Mouse (Mus musculus): ENCODE results near the gene Btc. TPM values are rescaled to one million over a fixed set of nuclear protein-coding genes. Genes with fewer than 3 reads are reported as not detected.

The Btc gene
- polyA plus RNA-seq, 1 experiment from 2014 or later, result 1.8 TPM

- Histone ChIP-seq H3K27me3 (ENCODE audit: insufficient read depth, low read length) (no peaks in the 10 kb centered on the region), H3K9ac (no peak overlapping the region), H3K9me3 (ENCODE audit: low read depth, low read length) (no peaks in the 10 kb centered on the region), H3K4me1 (ENCODE audit: insufficient read depth) (no peaks in the 10 kb centered on the region), H3K27ac (ENCODE audit: low read depth) (no peak overlapping the region), H3K4me2 (no peak overlapping the region), H3K4me3 (ENCODE audit: low read depth, low read length) (no peak overlapping the region), H3K36me3 (ENCODE audit: insufficient read depth) (no peaks in the 10 kb centered on the region)
- no peak for TF ChIP-seq CTCF (IDR thresholded peaks at IDR 0.05; ENCODE audit: low read depth)
- ATAC-seq (ENCODE audit: insufficient read depth), result no peak
- no peak for DNase-seq
- WGBS, result 64% methylated on average over 5 of the region's 5 CpGs
These were observed 1.5 kb upstream of the Btc start for GRCm38 (mm10) chr5:91404263-91404662.

DNA sequence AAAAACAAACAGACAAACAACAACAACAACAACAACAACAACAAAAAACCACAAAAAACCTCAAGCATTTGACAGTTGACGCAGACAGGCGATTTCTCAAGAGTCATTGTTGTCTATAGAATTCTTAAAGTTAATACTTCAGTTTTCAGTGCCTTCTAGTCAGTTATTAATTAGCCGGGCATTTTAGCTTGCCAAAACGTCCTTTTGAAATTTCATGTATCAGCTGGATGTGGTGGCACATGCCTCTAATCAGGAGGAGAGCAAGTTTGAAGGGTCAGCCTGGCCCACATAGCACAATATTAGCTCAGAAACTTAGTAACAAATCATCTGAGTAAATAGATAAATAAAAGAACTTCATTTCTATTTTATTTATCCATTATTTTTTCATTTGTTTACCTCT, 487 bp upstream of the Btc start:
- H3K27me3 ChIP-seq (ENCODE audit: insufficient read depth, low read length), result no peaks in the 10 kb centered on the region
- H3K9ac ChIP-seq, result no peak overlapping the region
- H3K36me3 ChIP-seq (ENCODE audit: insufficient read depth), result no peaks in the 10 kb centered on the region
- no peak for TF ChIP-seq CTCF (IDR thresholded peaks at IDR 0.05; ENCODE audit: low read depth)
- H3K9me3 ChIP-seq (ENCODE audit: low read depth, low read length), result no peaks in the 10 kb centered on the region
- WGBS, result 69% methylated on average over 4 of the region's 4 CpGs
- no peak overlapping the region; the same call in 1 of the 2 replicates for H3K4me2 ChIP-seq
- H3K27ac ChIP-seq (ENCODE audit: low read depth), result no peak overlapping the region
- no peak overlapping the region for H3K4me3 ChIP-seq (ENCODE audit: low read depth, low read length)
- DNase-seq (peak; percentile 15), ATAC-seq (ENCODE audit: insufficient read depth) (no peak)
- H3K4me1 ChIP-seq (ENCODE audit: insufficient read depth), result no peaks in the 10 kb centered on the region

DNA sequence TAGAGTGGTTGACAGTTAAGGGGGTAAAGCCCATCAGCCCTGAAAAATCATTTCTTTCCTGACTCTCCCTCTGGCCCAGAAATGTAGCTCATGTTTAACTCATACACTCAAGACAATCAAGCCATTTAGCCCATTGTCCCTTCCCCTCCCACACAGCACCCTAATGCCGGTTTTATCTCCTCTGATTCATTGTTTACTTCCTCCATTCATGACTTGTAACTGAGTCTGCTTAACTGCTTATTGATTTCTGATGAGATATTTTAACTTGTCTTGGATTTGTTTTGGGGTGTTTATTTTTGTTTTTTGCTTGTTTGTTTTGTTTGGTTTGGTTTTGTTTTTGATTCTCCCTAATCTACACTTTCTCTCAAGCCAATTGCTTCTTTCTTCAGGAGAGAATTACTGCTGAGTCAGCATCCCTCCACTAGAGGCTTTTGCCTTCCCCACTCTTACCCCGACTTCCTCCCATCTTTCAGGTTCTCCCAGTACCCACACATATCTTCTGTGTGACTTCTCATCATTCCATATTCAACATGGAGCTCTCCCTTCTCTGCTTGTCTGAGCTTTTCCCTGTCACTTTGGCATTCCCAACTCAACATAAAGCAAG, 2.2 kb downstream of the Btc start:
- H3K4me2 ChIP-seq, result no peak overlapping the region
- H3K9ac ChIP-seq, result no peak overlapping the region
- ATAC-seq (ENCODE audit: insufficient read depth) (no peak), DNase-seq (no peak)
- H3K27ac ChIP-seq (ENCODE audit: low read depth), result no peak overlapping the region
- 37% methylated on average over 2 of the region's 2 CpGs for WGBS
- no peak for TF ChIP-seq CTCF (IDR thresholded peaks at IDR 0.05; ENCODE audit: low read depth)
- H3K4me3 ChIP-seq (ENCODE audit: low read depth, low read length), result no peak overlapping the region
- H3K4me1 ChIP-seq (ENCODE audit: insufficient read depth), result no peaks in the 10 kb centered on the region
- H3K27me3 ChIP-seq (ENCODE audit: insufficient read depth, low read length), result no peaks in the 10 kb centered on the region
- no peaks in the 10 kb centered on the region for H3K36me3 ChIP-seq (ENCODE audit: insufficient read depth)
- no peaks in the 10 kb centered on the region for H3K9me3 ChIP-seq (ENCODE audit: low read depth, low read length)

DNA sequence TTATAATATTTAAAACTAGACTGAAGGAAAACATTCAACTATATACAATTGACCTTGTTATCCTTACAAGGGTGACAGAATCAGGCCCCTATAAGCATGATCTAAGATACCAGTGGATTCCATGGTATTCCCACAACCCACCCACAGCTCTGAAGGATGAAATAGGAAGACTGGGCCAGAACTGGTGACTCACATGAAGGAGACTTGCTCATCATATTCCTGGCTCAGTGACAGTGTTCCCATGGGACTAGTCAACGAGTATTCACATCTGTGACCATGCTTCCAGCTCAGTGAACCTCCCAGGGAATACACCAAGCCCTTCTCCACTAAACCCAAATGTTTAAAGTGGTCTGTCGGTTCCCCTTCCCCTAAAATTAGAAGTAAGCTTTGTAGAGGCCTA, 27.3 kb downstream of the Btc start:
- Histone ChIP-seq H3K9ac (no peak overlapping the region), H3K27me3 (ENCODE audit: insufficient read depth, low read length) (no peaks in the 10 kb centered on the region), H3K4me1 (ENCODE audit: insufficient read depth) (no peaks in the 10 kb centered on the region), H3K27ac (ENCODE audit: low read depth) (no peak overlapping the region), H3K4me2 (no peak overlapping the region), H3K36me3 (ENCODE audit: insufficient read depth) (no peaks in the 10 kb centered on the region), H3K9me3 (ENCODE audit: low read depth, low read length) (no peaks in the 10 kb centered on the region), H3K4me3 (ENCODE audit: low read depth, low read length) (no peak overlapping the region)
- DNase-seq (no peak), ATAC-seq (ENCODE audit: insufficient read depth) (no peak)
- 54% methylated on average over 2 of the region's 2 CpGs for WGBS
- no peak for TF ChIP-seq CTCF (IDR thresholded peaks at IDR 0.05; ENCODE audit: low read depth)

DNA sequence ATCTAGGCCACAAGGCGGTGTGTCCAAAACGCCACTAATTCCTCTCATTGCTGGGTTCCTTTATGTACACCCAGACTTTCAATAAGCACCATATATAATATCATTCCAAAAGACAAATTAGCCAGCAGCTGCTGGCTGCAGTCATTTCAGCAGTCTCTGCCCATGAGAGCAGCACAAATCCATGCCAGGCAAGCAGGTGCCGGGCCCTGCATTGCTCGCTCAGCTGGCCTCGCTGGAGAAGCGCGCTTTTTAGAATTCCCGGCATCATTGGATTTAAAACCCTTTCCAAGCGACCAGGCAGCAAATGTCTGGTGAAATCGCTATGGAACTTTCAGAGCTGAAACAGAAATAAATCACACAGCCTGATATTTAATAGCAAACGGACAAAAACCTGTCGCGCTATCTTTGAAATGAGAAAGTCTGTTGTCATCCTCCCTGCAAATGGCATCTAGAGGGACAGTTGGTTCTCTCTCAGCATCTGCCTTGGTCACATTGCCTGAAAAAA, 34.7 kb downstream of the Btc start:
- Histone ChIP-seq H3K9me3 (ENCODE audit: low read depth, low read length) (no peaks in the 10 kb centered on the region), H3K4me3 (ENCODE audit: low read depth, low read length) (no peak overlapping the region), H3K4me1 (ENCODE audit: insufficient read depth) (no peaks in the 10 kb centered on the region), H3K9ac (no peak overlapping the region), H3K36me3 (ENCODE audit: insufficient read depth) (no peaks in the 10 kb centered on the region), H3K27ac (ENCODE audit: low read depth) (no peak overlapping the region), H3K4me2 (no peak overlapping the region), H3K27me3 (ENCODE audit: insufficient read depth, low read length) (no peaks in the 10 kb centered on the region)
- DNase-seq, result no peak
- WGBS, result 90% methylated on average over 13 of the region's 13 CpGs
- no peak for ATAC-seq (ENCODE audit: insufficient read depth)
- no peak for TF ChIP-seq CTCF (IDR thresholded peaks at IDR 0.05; ENCODE audit: low read depth)

DNA sequence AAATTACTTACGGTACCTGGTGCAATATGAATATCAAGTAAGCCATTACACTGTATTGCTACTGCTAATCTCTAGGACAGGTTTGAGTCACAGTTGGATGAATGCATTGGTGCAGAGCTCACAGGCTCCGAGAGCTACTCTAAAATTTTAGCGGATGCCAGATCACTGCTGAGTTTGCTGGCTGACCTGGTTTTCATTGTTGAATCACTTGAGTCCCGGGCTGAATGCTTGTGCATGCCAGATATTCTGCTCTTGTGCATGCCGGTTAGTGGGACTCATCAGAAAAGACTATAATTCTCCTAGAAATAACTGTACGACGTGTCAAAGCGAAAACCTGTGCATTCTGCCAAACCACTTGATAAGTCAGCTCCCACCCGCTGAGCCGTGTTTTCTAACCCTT, 35.9 kb downstream of the Btc start:
- Histone ChIP-seq H3K4me2 (no peak overlapping the region), H3K27ac (ENCODE audit: low read depth) (no peak overlapping the region), H3K9ac (no peak overlapping the region), H3K4me1 (ENCODE audit: insufficient read depth) (no peaks in the 10 kb centered on the region), H3K9me3 (ENCODE audit: low read depth, low read length) (no peaks in the 10 kb centered on the region), H3K27me3 (ENCODE audit: insufficient read depth, low read length) (no peaks in the 10 kb centered on the region), H3K36me3 (ENCODE audit: insufficient read depth) (no peaks in the 10 kb centered on the region), H3K4me3 (ENCODE audit: low read depth, low read length) (no peak overlapping the region)
- DNase-seq (no peak), ATAC-seq (ENCODE audit: insufficient read depth) (no peak)
- no peak for TF ChIP-seq CTCF (IDR thresholded peaks at IDR 0.05; ENCODE audit: low read depth)
- WGBS, result 83% methylated on average over 10 of the region's 10 CpGs

GRCm38 (mm10) chr5:91363274-91363991, 39.4 kb downstream of the Btc start:
- no peak for ATAC-seq (ENCODE audit: insufficient read depth)
- TF ChIP-seq CTCF (IDR thresholded peaks at IDR 0.05; ENCODE audit: low read depth), result no peak
- 82% methylated on average over 6 of the region's 6 CpGs for WGBS

More at GRCm38 (mm10) chr5:91363274-91363991, 39.4 kb downstream of the Btc start:
- no peak overlapping the region for H3K4me3 ChIP-seq (ENCODE audit: low read depth, low read length)
- H3K9me3 ChIP-seq (ENCODE audit: low read depth, low read length), result no peaks in the 10 kb centered on the region
- H3K27me3 ChIP-seq (ENCODE audit: insufficient read depth, low read length), result no peaks in the 10 kb centered on the region
- no peak overlapping the region for H3K27ac ChIP-seq (ENCODE audit: low read depth)
- H3K4me2 ChIP-seq, result no peak overlapping the region
- H3K9ac ChIP-seq, result no peak overlapping the region
- H3K36me3 ChIP-seq (ENCODE audit: insufficient read depth), result no peaks in the 10 kb centered on the region
- no peaks in the 10 kb centered on the region for H3K4me1 ChIP-seq (ENCODE audit: insufficient read depth)
- DNase-seq, result no peak
